Mouse (Mus musculus): ENCODE measurements at regions not wholly inside any gene's neighbourhood (a gene's known extent, or its start where the extent isn't known, plus 50 kb on each side); places are given as distances from the start of the nearest gene placed in this dataset.
"Not testable (repeated sequence)": the region's sequence is repeated elsewhere in the genome, so short reads cannot be mapped to it uniquely, and the experiment has no call there.

DNA sequence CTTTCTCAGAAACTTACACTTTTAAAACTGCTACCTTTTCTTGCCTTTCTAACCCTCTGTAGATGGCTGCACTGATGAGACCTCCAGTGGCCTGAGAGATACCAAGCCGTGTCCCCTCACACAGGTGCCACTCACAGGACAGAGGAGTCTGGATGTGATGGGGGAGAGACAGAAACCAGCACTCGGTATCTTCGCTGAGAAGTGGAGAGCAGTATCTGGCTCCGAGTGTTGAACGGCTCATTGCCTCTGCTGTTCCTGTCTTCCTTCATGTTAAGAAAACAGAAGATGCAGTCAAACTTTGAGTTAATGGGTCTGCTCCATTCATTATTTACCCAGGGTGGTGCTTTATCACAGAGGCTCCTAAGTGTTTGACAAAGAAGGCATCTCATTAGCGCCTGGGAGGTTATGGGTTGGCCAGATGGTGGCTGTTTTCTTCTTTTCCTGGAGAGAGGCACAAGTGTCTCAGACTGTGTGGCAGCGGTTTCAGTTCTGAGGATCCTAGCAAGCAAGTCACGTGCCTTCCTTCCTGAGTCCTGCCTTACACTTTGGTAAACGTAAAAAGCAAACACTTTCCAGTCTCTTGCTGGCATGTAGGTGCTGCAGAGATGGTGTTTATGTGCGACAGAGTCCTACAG, 248.6 kb downstream of the Sec16b start:
- no peak for DNase-seq

DNA sequence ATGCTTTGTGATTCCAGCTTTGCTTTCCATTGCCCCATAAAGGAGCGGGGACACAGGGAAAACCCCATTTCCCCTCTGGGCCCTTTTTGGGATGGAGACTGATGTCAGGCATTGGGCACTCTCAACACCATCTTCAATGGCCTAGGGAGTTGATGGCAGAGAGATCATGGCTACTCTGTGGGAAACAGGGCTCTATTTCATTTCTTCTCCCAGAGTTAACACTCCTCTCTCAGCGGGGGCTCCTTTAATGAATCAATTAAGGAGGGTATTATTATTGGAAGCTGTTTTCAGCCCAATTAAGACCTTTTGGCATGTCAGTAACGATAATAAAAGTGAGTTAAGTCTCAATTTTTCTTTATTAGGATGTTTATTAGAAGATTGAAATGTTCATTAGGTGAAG, 250.4 kb downstream of the Sec16b start:
- DNase-seq: no peak

DNA sequence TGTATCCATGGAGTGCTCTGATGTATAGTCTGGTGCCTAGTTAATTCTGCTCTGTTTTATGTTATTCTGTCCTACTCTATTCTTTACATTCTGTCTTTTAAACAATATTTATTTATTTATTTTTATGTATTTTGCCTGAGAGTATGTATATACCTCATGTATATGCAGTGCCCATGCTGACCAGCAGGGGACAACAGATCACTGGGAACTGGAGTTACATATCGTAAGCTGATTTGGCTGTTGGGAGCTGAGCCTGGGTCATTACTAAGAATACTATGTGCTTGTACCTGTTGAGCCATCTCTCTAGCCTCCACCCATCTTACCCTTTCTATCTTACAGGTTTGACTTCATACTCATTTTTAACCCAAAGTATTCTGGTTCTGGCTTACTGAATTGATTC, 251.8 kb downstream of the Sec16b start:
- peak; percentile 16 to 18 for DNase-seq

DNA sequence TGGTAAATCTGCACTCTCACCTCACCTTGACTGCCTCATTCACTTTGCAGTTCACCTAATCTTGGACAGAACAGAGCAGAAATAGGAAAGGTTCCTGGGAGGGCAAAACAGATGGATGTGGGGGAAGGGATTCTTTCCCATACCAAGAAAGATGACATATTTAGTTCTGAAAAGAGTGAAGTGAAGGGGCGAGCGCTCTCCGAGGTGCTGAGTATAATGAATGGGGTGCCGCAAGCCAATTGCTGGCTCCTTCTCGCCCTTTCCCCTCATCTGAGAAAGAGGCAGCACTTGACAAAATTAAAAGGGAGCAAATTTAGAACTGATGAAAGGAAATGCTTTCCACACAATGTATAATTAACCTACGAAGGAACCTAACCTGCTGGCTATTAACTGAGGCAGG, 261.7 kb downstream of the Sec16b start:
- peak; percentile 54 to 58 for DNase-seq

DNA sequence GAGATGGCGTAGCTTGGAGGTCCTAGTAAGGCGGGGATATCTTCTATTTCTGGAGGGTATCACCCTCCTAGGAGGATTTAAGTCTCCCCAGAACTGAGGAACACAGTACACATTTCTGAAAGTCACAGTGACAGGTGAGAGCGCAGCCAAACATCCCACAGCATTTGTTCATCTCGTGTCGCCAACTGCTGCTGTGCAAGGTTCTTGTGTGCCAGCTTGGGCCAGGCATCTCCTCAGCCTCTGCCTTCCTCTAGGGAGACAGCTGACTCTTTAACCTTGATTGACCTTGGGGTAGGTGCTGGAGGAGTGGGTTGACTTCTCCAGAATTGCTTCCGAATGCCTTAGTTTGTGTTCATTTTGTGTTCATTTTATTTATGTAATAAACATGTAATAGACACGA, 291.2 kb downstream of the Sec16b start:
- no peak for DNase-seq

DNA sequence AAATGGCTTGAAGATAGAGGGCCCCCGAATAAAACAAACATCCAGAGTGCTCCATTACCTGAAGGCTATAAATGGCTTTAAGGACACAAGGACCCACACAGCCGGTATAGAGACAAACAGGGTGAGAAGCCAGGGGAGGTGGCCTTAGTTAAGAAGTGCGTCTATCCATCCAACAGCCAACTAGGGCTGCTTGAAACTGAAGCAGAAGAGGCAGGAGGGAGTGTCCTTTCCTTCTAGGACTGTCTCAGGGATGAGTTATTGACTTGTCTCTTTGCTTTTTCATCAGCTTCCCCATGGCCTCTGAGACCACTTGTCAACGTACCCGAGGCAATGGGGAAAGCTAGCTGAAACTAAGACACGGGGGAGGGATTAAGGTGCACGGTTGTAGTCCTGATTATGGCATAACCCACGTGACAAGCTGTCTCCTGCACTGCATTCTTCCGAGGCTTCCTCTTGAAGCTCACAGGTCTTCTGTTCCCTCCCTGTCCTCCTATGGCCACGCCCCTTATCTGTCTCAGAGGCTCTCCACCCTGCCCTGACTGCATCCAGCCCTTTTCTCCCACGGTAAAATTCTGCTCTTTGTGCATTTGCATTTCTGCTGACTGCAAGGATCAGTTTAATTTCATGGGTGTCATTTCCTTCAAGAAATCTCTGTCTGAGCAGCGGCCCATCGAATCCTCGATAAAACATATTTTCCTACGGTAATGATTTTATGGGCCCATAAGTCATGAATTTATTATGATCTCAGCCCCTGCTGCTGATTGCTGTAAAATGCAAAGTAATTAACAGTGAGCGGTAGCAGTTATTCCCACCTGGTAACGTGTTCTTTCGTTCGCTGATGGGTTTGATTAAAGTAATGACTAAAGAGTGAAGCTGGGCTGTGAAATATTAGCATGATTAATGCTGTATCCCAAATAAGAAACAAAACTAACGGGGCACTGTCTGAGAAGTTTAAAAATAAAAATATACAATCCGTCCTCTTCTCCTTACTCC, 292.3 kb downstream of the Sec16b start:
- peak in 1 of 2 experiments; percentile 10 for DNase-seq

DNA sequence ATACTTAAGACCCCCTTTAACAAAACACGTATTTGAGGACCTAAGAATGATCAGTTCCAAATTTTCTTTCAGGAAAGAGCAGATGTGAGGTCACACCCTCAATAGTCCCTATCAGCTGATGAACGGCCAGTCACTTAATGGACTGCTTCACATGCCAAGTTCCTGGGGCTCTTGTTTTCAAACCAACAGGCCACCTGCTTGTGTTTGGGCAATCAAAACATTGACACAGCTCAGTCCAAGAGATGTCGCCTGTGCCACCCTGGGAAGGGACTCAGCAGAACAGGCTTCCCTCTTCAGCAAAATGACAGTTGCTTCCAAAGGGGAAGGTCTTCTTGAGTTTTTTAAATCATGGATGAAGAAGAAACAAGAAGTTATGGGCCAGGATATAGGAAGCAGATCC, 294.6 kb downstream of the Sec16b start:
- no peak for DNase-seq

DNA sequence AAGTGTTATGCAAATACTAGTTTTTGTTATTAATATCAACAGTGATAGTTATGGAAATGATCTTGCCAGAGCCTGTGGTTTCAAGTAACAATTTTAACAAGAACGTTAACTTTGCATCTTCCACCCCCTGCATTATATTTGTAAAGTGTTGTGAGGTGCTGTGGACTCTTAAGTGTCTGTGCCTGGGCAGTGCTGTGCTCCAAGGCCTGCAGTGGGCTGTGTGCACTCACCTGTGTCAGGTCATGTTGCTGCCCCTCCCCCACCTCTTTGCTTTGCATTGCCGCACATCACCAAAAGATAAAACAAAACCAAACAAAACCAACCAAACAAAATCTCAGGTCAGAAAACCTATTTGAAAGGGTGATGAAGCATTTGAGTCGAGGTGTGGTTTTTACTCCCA, 297.7 kb downstream of the Sec16b start:
- DNase-seq: peak; percentile 40 to 46

DNA sequence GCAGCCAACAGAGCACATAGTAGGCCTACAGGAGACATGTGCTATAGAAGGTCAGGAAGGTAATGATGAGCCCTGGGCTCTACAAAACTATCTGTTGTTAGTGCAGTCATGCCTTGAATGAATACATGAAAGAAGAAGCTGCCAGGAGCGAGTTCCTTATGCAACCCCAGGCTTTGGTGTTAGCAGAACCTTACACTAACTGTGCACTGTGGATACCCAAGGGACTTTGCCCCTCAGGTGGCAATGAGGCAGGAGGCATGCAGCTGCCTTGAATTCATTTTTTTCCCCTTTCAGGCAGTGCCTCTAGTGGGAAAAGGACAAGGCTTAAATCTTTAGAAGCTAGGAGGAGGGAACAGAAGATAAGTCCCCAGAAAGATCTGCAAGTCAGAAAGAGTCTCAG, 299.8 kb downstream of the Sec16b start:
- no peak for DNase-seq

DNA sequence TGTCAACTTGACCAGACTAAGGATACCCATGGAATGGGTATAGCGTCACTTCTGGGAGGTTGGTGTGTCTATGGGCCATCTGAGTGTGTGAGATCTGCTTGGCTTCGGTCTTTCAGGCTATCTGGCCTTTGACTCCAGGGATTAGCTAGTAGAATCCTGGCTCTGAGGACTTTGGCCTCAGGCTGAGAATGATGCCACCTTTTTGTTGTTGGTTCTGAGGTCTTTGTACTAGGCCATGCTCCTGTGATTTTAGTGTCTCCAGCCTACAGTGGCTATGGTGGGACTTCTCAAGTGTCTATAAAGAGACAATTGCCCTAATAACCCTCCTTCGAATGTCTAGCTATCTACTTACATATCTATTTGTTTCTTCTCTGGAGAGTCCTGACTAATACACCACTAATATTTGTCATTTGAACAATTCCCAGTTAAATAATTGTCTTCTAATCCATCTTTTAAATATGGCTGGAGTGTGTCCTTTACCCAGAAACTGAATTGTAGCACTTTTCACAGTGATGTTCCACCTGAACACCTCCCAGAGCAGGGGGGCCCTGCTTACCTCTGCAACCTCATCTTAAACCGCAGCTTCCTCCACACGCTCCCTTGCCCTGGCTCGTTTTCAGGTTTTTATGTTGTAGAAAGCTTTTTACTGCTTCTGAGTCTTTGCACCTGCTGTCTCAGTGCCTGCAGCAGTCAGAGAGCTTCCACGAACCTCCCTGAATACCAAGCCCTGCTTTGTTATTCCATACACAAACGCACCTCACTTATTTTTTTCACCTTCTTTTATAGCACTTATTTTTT, 303.3 kb downstream of the Sec16b start:
- no peak for DNase-seq

DNA sequence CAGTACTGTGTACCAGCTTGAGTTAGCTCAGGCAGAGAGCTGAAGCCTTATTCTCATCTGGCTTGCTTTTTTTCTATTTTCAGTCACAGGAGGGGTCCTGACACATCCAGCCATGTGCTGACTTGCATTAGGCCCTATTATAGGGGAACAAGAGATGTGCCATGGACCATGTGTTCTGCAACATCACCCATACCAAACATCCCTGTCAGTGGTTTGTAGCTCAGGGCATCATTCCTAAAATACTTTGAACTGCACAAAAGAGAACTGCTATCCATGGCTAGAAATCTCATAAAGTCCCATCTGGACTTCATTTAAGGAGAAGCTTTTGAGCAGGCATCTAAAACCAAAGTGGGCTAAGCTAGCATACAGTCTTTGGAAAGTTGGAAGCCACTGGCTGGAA, 304.1 kb downstream of the Sec16b start:
- no peak for DNase-seq

DNA sequence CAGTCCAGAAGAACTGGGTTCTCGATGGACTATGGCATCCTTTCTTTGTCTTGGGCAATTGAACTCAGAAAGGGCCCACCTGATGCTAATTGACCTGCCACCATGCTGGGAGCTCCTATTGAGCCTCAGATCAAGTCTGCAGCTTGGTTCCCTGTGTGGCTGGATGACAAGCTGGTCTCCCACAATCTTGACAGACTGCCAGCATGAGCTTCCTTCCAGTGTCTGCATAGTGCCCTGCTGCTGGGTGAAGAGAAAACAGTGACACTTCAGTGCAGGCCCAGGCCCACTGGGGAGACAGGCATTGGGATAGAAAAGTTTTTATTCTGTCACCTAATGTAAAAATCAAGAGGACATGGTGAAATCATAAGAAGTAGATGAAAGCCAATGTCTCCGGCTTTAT, 321.4 kb downstream of the Sec16b start:
- no peak for DNase-seq

DNA sequence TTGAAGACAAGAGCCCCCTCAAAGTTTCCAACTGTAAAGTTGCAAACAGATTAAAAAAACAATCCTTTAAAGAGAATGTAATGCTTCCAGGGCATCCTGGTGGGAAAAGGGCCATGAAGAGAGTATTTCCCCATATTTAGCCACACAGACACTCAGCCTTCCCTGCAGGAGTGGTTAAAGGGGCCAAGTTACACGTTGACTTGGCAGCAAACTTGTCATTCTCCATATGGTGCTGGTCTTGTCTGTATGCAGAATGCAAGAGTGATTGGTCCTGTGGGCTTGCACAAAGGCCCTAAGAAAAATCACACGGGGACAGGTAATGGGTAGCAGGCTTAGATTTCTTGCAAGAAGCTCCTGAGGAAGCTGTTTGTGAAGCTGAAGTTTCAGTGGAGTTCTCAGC, 325.0 kb downstream of the Sec16b start:
- DNase-seq: no peak

DNA sequence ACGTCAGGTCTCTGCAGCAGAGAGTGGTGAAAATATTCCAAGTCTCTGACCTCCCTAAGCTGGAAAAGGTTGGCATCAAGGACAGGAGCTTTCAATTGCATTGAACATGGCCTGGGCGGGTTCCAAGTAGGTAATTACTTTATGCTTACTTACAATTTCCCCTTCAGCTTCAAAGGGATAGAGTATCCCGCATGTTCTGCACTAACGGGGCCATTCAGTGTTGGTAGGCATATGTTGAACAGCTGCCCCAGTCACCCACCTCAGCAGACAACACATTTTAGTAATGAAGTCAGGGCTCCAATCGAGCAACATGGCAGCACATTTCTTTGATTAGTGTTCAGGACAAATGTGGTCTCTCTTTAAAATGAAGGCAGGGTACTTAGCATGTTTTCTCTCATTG, 366.2 kb downstream of the Sec16b start:
- DNase-seq: no peak

DNA sequence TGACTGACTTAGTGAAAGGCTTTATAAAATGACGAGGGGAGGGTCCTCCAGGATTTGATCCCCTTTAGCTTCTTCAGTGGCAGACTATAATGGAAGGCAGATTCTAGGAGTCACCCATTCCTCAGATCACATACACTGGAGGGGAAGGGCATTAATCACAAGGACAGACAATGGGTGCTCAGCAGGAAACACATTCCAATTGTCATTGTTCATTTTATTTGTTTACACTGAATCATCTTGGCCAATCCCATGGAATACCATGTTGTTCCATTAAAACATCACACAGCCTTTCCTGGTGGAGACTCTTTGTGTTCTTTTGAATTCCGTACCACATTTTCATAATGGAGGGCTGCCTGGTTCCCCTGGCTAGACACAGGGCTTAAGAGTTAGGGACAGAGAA, 368.5 kb downstream of the Sec16b start:
- no peak for DNase-seq

DNA sequence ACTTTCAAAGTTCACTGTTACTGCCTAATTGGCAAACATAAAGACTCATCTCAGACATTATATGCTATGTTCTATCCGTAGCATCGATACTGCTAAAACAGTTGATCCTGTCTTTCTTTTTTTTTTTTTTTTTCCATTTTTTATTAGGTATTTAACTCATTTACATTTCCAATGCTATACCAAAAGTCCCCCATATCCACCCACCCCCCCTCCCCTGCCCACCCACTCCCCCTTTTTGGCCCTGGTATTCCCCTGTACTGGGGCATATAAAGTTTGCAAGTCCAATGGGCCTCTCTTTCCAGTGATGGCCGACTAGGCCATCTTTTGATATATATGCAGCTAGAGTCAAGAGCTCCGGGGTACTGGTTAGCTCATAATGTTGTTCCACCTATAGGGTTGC, 370.6 kb downstream of the Sec16b start:
- DNase-seq: not testable (repeated sequence)

DNA sequence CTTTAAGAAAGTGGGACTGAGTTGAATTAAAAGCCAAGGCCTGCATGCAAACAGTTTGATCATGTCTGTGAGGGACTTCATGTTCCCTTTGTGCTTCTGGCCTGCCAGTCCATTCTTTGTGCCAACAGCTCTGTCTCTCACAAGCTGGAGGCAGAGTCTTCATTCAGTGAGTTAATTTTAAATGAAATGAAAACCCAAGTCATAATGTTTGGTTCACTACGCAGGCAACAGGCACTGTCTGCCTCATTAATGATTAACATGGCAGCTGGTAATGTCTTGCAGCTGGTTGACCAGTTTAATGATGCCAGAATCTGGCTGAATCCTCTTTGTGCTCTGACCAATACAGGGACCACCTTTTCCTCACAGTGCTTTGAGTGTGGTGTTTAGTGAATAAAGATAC, 380.6 kb downstream of the Sec16b start:
- DNase-seq: peak; percentile 9 to 31

DNA sequence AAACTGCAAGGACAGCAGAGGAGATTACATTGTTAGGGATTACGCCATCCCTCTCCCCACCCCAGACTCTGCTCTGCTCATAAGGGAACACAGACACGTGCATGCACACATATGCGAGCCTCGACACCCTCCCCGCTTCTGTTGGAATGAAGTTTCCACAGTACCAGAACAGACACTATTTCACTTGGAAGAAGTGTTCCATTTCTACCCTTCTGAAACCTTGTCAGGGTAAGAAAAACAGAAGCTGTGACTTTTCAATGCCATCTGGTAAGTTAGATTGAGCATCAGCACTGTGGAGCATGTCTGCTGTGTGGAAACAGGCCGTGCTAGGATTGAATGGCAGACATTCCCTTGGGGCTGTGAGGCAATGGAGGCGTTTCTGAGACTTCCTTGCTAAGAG, 382.0 kb downstream of the Sec16b start:
- no peak for DNase-seq

DNA sequence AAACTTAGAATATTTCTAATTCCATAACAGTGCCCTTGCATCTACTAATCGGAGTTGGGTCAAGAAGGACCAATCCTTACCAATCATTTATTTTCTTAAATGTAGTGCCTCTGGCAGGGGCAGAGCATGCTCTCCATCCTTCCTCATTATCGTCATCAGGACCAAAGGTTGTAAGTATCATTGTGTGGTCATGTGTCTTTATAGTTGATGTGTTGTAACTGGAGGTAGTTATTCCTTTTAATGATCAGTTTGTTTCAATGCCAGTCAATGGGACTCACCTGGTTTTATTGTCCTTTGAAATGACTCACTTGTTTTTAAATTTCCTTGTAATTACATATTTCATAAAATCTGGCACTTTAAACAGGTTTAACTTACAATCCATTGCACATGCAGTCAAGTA, 399.6 kb downstream of the Sec16b start:
- no peak for DNase-seq

DNA sequence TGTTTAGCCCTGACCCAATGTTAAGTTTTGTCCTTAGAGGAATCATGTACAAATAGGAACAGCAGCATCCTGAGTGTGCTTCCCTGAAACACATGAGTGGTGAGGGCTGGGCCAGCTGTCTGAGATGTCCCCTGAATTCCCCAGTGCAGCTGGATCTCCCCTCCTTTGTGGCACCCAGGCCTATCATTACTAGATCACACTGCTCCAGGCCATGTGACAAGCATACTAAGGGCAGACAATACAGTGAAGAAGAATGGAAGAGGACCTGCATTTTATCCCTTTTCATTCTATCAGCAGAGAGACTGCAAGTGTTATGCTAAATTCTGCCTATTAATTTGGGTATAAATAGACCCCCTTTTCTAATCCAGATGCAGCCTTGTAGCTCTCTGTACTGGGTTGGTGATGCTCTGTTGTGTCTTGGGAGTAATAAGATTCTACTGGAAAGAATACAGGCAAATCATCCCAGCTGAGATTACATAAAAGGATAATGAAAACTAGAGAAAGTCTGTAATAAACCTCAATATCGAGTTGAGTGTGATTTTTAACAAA, 418.3 kb downstream of the Brinp2 start:
- DNase-seq: no peak

DNA sequence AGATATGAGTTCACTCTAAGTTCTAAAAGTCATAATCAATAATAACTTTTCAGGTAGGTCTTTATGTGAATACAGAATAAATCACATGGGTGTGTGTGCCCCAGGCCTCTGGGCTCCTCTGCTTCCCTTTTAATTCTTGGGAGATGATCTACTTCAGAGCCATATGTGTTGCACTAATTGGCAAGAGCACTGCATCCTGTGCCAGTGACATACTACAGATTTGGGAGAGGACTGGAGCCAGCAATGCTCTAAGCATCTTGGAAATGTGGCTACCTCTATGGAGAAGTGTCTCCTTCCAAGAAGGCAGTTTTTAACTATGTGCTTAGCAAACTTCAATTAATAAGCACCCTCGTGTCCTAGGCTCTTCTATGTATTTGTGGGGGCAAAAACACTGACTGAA, 416.6 kb downstream of the Brinp2 start:
- DNase-seq: no peak

DNA sequence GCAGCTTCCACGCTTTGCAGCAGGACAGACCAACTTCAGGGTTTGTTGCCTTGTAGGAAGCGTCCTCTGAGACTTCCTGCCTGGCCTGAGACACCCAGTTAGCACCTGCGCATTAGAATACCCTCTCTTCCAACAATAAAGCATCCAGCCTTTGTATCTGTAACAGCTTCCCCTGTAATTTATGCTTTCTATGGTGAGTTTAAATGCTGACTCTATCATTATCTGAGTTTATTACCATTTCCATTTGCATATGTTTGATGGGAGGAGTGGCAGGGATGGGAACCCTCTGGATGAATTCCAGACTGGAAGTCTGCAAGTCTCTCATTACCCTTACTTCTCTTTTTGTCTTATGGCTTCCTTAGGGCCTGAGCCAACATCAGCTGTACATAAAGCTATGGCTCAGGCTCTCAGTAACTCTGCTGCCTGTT, 415.8 kb downstream of the Brinp2 start:
- DNase-seq: no peak

DNA sequence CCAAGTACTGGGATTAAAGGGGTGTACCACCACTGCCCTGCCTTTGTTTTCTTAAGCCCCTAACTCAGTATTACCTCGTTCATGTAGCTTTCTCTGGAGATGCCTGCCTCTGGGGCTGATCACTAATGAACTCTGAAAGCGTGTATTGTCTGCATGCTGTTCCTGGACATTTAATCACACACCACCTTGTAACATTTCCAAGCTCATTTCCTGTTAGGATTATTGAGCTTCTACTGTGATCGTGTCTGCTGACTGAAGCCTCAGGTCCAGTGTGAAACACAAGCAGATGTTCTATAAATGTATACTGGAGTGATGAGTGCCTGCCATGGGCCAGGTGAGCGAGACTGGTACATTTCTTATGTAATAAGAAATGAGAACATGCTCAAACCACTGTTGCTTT, 398.6 kb downstream of the Brinp2 start:
- no peak for DNase-seq
